Mouse (Mus musculus) erythroblast, embryonic 14.5 days (primary cell): ENCODE measurements around the gene Slc16a6. TPM values are rescaled to one million over a fixed set of nuclear protein-coding genes. Genes with fewer than 3 reads are reported as not detected.
"Not testable (repeated sequence)": the region's sequence is repeated elsewhere in the genome, so short reads cannot be mapped to it uniquely, and the experiment has no call there.

ENCODE experiments used
- H3K27me3 ChIP-seq: 2 replicates; pipeline ENCODE4 v1.6.1; 2012; ENCODE audit warnings: inconsistent platforms; ENCODE audit not compliant: control insufficient read depth
- H3K36me3 ChIP-seq: 2 replicates; pipeline ENCODE4 v1.6.1; 2012; ENCODE audit warnings: mild to moderate bottlenecking, inconsistent platforms; ENCODE audit not compliant: control insufficient read depth
- H3K4me1 ChIP-seq: 2 replicates; pipeline ENCODE4 v1.6.1; 2012; ENCODE audit warnings: inconsistent platforms; ENCODE audit not compliant: control insufficient read depth
- H3K4me3 ChIP-seq: replicated peaks from 2 replicates; pipeline ENCODE3; 2012; ENCODE audit warnings: moderate library complexity, mild to moderate bottlenecking, inconsistent platforms
- H3K9me3 ChIP-seq: 2 replicates; pipeline ENCODE4 v1.6.1; 2012; ENCODE audit warnings: low read length, inconsistent platforms, mixed read lengths; ENCODE audit not compliant: control insufficient read depth
- GATA1 ChIP-seq: IDR thresholded peaks from 2 replicates; pipeline ENCODE4 v1.6.1; 2012; ENCODE audit warnings: low read length, inconsistent platforms, mixed read lengths
- TAL1 ChIP-seq: IDR thresholded peaks from 3 replicates; pipeline ENCODE4 v1.6.1; 2012; ENCODE audit warnings: low read length, inconsistent platforms, mixed read lengths
- polyA plus RNA-seq: library from polyadenylated mRNA; stranded (reverse); fragments of >175 nt; gene quantifications from 2 replicates; pipeline ENCODE4 v1.2.3, GENCODE M21; 2012

The Slc16a6 gene
- polyA plus RNA-seq, 1 experiment = 5.3 TPM

DNA sequence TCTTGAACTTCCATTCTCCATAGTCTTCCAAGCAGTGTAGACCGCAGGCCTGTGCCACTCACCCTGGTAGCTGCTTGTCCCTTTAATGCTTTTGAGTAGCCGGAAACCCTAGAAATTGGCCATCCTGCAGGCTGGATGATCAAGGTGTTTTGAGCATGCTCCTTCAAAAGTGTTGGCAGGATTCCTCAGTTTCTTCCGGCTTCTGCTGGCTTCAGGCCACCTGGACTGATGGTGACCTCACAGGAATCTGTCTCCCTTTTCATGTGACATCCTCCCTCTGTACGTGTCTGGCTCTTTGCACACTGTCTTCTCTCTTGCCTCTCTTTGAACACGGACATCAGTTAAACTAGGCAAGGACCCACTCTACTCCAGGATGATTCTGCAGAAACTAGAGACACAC, 26.8 kb upstream of the Slc16a6 start:
- H3K36me3 ChIP-seq = no peaks in the 10 kb centered on the region; the same call in 1 of the 2 replicates
- H3K27me3 ChIP-seq = no peaks in the 10 kb centered on the region; the same call in 1 of the 2 replicates
- TF ChIP-seq TAL1 (no peak), GATA1 (no peak)
- H3K4me1 ChIP-seq = peaks cover 58% of the 10 kb centered on the region
- H3K4me3 ChIP-seq = no peak overlapping the region
- no peaks in the 10 kb centered on the region for H3K9me3 ChIP-seq

DNA sequence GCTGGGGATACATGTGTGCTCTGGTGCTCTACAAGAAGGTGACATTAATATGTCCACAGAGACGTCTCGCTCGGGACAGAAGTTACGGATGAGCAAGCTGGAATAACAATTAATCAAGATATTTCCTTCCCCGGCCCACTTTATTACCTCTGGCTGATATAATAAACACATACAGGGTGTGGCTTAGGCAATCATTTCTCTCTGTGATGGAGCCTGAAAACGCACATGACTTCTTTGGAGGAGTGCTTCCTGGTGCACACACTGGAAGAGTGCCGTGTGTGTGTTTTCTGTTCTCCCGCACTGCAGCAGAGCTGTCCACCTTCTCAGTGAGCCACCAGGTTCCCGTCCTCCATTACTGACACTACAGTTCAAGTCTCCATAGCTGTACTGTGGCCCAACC, 24.6 kb upstream of the Slc16a6 start:
- H3K9me3 ChIP-seq = no peaks in the 10 kb centered on the region
- H3K27me3 ChIP-seq = no peaks in the 10 kb centered on the region; the same call in 1 of the 2 replicates
- H3K36me3 ChIP-seq = no peaks in the 10 kb centered on the region; the same call in 1 of the 2 replicates
- no peak overlapping the region for H3K4me3 ChIP-seq
- no peak for TF ChIP-seq TAL1
- no peak for TF ChIP-seq GATA1
- H3K4me1 ChIP-seq = peaks cover 77% of the 10 kb centered on the region

DNA sequence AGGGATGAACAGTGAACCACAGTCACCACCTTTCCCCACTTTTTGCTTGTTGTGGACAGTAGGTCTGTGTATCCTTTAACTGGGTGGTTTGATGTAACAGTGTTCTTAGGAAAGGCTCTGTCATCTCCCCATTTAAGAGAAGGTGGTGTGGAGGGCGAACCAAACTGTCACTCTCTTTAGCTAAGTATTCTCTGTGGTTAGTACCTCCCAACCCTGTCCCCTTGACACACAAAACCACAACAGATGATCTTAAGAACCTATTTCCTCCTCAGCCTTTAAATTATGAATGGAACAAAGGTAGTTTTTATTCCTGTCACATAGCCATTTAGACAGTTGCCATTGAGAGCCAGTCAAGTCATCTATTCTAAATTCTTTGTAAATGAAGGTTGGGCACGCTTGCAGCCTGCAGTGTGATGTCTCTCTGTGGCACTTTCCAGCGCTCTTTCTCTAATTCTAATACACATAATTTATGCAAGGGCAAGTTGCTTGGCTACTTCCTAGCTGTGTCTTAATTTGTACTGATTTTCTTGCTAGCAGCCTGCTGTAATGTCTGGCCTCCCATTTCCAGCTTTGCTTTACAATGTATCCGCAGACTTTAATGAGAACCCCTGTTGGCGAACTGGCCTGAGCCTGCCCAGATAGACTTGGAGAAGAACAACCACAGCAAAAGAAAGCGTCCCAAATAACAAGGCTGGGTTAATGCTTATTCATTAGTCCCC, 23.8 kb upstream of the Slc16a6 start:
- Histone ChIP-seq H3K4me1 (peaks cover 78% of the 10 kb centered on the region), H3K27me3 (no peaks in the 10 kb centered on the region; the same call in 1 of the 2 replicates), H3K9me3 (no peaks in the 10 kb centered on the region), H3K36me3 (no peaks in the 10 kb centered on the region; the same call in 1 of the 2 replicates), H3K4me3 (no peak overlapping the region)
- TF ChIP-seq TAL1 (no peak), GATA1 (no peak)

DNA sequence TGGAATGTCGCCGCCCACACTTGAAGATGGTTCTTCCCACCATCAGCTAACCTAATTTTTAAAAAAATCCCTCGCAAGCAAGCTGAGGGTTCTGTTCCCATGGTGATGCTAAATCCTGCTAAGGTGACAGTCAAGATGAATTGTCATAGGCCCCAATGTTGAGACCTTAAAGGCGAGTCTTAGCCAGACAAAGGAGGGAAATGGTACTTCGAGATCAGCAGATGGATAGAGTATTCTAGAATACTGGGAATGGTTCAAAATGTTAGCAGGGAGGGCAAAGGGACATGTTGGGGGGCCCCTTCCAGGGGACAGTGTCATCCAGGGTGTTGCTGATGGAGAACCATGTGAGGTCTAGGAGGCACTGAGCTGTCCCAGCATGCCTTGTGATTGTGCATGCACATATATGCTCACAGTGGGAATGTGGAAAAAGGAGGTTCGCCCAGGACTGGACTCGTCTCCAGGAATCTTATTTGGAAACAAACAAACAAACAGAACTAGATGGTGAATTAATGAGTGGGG, 23.1 kb upstream of the Slc16a6 start:
- no peak for TF ChIP-seq TAL1
- no peak for TF ChIP-seq GATA1

DNA sequence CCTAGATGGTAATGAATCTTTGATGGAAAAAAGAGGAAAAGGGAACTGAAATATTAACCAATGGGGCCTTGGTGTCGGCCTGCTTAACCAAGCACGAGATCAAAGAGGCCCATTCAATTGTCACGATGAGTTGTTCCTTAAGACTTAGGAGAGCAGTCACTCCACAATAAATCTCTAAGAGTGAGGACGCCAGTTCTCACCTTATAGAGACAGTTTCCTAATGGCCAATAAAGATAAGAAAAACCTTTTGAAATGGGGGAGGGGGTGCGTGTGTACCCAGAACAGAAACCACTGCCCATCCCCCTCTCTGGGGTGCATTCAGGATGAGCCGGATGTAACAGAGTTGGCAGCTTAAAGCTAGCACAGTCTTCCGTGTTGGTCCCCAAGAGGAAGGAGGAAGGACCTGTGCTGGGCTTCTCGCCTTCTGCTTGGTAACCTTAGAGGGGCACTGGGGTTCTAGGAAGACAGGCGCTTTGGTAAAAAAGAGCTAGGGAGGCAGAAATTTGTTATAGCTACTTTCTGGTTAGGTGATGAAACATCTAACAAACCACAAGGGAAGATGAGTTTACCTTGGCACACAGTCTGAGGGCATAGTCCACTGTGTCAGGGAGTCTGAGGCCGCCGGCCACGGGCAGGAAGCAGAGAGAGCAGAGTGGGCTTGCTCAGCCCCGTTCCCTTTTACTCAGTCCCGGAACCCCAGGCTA, 22.5 kb upstream of the Slc16a6 start:
- TF ChIP-seq TAL1 (no peak), GATA1 (no peak)
- no peaks in the 10 kb centered on the region for H3K9me3 ChIP-seq
- H3K27me3 ChIP-seq = no peaks in the 10 kb centered on the region
- H3K4me3 ChIP-seq = no peak overlapping the region
- H3K4me1 ChIP-seq = peaks cover 86% of the 10 kb centered on the region
- H3K36me3 ChIP-seq = peaks cover 4% of the 10 kb centered on the region

More for the DNA sequence above, 23.1 kb upstream of the Slc16a6 start:
- peaks cover 80% of the 10 kb centered on the region for H3K4me1 ChIP-seq
- no peaks in the 10 kb centered on the region for H3K27me3 ChIP-seq
- H3K4me3 ChIP-seq = no peak overlapping the region
- no peaks in the 10 kb centered on the region for H3K9me3 ChIP-seq
- peaks cover 4% of the 10 kb centered on the region for H3K36me3 ChIP-seq

DNA sequence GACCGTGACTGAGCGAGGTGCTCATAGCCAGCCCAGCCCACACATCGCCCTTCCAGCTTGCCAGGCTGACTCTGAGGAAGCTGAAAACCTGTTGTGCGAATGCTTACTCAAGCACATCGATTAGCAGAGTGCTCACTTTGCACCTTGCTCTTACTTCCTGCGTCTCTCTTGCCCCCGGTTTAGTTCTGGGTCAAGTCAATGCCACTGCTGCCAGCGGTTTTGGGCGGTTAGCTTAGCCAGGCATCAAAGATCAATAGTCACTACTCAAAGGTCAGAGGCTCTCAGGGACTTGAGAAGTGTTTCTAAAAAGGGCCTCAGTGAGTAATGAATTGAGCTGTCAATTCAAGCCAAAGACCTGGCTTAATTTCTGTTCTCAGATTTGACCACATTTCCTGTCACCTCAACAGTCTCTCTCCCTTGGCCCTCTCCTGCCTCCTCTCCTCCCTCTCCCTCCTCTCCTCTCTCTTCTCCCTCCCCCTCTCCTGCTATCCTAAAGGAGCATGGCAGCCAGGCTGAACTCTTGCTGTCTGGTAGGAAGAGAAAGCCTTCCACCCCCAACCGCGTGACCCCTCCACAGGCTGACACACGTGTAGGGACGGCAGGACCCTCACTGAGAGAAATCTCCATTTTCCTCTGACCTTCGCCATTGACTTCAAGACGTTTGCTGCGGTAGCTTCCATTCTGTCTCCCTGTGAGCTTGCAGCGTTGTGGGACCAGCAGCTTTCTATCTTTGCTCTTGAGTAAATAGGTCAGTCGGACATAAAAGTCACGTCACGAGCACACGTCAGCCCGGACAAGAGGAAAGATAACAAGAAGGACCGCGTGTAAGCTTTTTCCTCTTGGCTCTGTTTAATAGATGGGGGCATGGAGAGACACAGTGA, 21.7 kb upstream of the Slc16a6 start:
- H3K4me3 ChIP-seq = no peak overlapping the region
- TF ChIP-seq TAL1 = no peak
- TF ChIP-seq GATA1 = no peak

DNA sequence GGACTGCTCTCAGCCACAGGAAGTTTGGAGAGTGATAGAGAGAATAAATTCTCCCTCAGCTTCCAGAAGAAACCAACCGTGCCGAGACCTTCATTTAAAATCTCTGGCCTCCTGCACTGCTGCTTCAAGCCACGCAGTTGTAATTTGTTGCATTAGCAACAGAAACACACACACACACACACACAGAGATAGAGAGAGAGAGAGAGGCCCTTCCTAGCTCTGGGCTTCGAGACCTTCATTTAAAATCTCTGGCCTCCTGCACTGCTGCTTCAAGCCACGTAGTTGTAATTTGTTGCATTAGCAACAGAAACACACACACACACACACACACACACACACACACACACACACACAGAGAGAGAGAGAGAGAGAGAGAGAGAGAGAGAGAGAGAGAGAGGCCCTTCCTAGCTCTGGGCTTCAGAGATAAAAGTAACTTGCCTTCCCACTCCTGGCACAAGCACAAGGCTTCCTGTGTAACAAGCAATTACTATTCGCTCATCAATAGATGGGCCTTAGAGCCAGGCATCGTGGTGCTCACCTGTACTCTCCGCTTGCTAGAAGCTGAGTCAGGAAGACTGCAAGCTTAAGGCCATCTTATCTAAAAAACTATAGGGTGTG, 19.6 kb upstream of the Slc16a6 start:
- not testable (repeated sequence) for H3K9me3 ChIP-seq, H3K4me3 ChIP-seq, H3K36me3 ChIP-seq, H3K27me3 ChIP-seq
- peaks cover 68% of the 10 kb centered on the region for H3K4me1 ChIP-seq

More for the DNA sequence above, 21.7 kb upstream of the Slc16a6 start:
- peaks cover 83% of the 10 kb centered on the region for H3K4me1 ChIP-seq
- no peaks in the 10 kb centered on the region for H3K27me3 ChIP-seq
- peaks cover 4% of the 10 kb centered on the region for H3K36me3 ChIP-seq
- H3K9me3 ChIP-seq = no peaks in the 10 kb centered on the region

DNA sequence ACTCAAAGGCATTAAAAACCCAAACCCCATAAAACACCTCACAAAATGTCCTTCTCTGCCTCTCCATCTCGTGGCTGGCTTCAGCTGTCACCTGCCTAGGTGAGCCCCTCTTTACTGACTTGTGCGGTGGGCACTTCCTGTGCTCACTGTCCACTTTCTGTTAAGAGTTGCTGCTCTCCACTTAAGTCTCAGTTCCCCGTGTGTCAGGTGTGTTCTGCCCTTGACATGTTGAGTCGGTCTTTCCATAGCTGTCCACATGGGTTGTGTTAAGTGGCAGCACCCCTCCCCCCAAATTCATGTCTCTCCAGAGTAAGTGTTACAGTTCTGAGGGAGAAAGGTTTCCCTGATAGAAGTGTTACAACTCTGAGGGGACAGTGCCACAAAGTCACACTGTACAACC, 18.4 kb upstream of the Slc16a6 start:
- Histone ChIP-seq H3K9me3 (no peaks in the 10 kb centered on the region), H3K36me3 (peaks cover 4% of the 10 kb centered on the region), H3K4me1 (peaks cover 57% of the 10 kb centered on the region), H3K27me3 (no peaks in the 10 kb centered on the region), H3K4me3 (no peak overlapping the region)
- TF ChIP-seq GATA1 = no peak

DNA sequence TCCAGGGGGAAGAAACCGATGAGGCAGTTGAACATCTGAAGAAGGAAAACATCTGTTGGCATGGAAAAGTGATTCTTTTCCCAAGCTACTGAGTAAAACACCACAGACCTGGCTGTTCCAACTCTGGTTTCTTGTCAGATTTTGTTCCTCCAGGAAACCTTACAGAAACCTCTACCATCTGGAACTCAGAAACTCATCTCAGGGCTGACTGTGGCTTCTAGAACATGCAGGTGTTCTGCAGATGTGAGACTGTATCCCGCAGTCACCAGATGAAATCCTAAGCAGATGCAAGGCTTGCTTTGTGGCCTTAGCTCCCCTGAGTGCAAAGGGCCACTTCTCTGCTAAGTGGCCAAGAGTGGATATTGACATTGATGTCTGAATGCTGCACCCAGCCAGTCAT, 16.4 kb upstream of the Slc16a6 start:
- H3K4me3 ChIP-seq = no peak overlapping the region
- peaks cover 4% of the 10 kb centered on the region for H3K36me3 ChIP-seq
- peaks cover 48% of the 10 kb centered on the region for H3K4me1 ChIP-seq
- no peaks in the 10 kb centered on the region for H3K9me3 ChIP-seq
- no peaks in the 10 kb centered on the region for H3K27me3 ChIP-seq
- no peak for TF ChIP-seq GATA1
- TF ChIP-seq TAL1 = no peak
